Mouse (Mus musculus) neural tube, embryonic 15.5 days (tissue): ENCODE results near the gene A930004D18Rik. TPM values are rescaled to one million over a fixed set of nuclear protein-coding genes. Genes with fewer than 3 reads are reported as not detected.
"Not testable (repeated sequence)": the region's sequence is repeated elsewhere in the genome, so short reads cannot be mapped to it uniquely, and the experiment has no call there.

ENCODE experiments used
- ATAC-seq: fragments of 200-750 bp; cut with Nextera tagmentation; 2 replicates; pipeline ENCODE4 v1.8.0; 2017; ENCODE audit warnings: mild to moderate bottlenecking, moderate TSS enrichment, moderate library complexity; ENCODE audit not compliant: low FRiP score
- H3K27ac ChIP-seq: fragments of 300-500 bp; sonication (generic); replicated peaks from 2 replicates; pipeline ENCODE4 v1.5.1; 2015; ENCODE audit warnings: mild to moderate bottlenecking, inconsistent platforms
- H3K27me3 ChIP-seq: fragments of 300-500 bp; sonication (generic); replicated peaks from 2 replicates; pipeline ENCODE4 v1.6.1; 2015; ENCODE audit warnings: inconsistent platforms
- H3K36me3 ChIP-seq: fragments of 300-500 bp; sonication (generic); 2 replicates; pipeline ENCODE4 v1.6.1; 2015; ENCODE audit warnings: inconsistent platforms
- H3K4me1 ChIP-seq: fragments of 300-500 bp; sonication (generic); 2 replicates; pipeline ENCODE4 v1.6.1; 2015; ENCODE audit warnings: inconsistent platforms
- H3K4me2 ChIP-seq: fragments of 300-500 bp; sonication (generic); 2 replicates; pipeline ENCODE4 v1.6.1; 2015; ENCODE audit warnings: inconsistent platforms, mild to moderate bottlenecking, moderate library complexity
- H3K4me3 ChIP-seq: fragments of 300-500 bp; sonication (generic); replicated peaks from 2 replicates; pipeline ENCODE4 v1.5.1; 2015; ENCODE audit warnings: mild to moderate bottlenecking, inconsistent platforms
- H3K9ac ChIP-seq: fragments of 300-500 bp; sonication (generic); replicated peaks from 2 replicates; pipeline ENCODE4 v1.6.1; 2015; ENCODE audit warnings: mild to moderate bottlenecking, inconsistent platforms
- H3K9me3 ChIP-seq: fragments of 300-500 bp; sonication (generic); replicated peaks from 2 replicates; pipeline ENCODE4 v1.6.1; 2016; ENCODE audit warnings: inconsistent platforms
- WGBS: fragments of 180-500 bp; shearing (Covaris S2); methylation state at CpG from one replicate; pipeline ENCODE4 v1.1.7; 2015; ENCODE audit warnings: mixed read lengths; 5-methylcytosine and 5-hydroxymethylcytosine counted together
- microRNA-seq: library from miRNA; unstranded; fragments of <30 nt; microRNA quantifications from one replicate; pipeline ENCODE4, GENCODE M21; 2017
- polyA plus RNA-seq: library from polyadenylated mRNA; unstranded; fragments of >200 nt; fragmentation: Nextera tagmentation; extraction: Ambion mirVana; gene quantifications from 2 replicates; pipeline ENCODE4 v1.2.1, GENCODE M21; 2015

Gene A930004D18Rik
- polyA plus RNA-seq, 1 experiment from 2014 or later = 13.1 TPM

GRCm38 (mm10) chr2:17978706-17979105 is 58.8 kb downstream of the A930004D18Rik start:
- Histone ChIP-seq H3K4me1 (no peaks in the 10 kb centered on the region), H3K4me2 (no peak overlapping the region), H3K4me3 (no peak overlapping the region), H3K36me3 (no peaks in the 10 kb centered on the region), H3K27ac (no peak overlapping the region), H3K27me3 (no peaks in the 10 kb centered on the region), H3K9ac (no peak overlapping the region), H3K9me3 (no peaks in the 10 kb centered on the region)
- ATAC-seq = no peak
- WGBS = 92% methylated on average over 6 of the region's 6 CpGs

GRCm38 (mm10) chr2:17978251-17978650 is 59.3 kb downstream of the A930004D18Rik start:
- H3K4me3 ChIP-seq, H3K4me2 ChIP-seq, H3K4me1 ChIP-seq, H3K36me3 ChIP-seq, H3K27me3 ChIP-seq, H3K9me3 ChIP-seq, H3K9ac ChIP-seq, H3K27ac ChIP-seq, ATAC-seq: not testable (repeated sequence)
- 97% methylated on average over 7 of the region's 7 CpGs for WGBS

- H3K9me3 ChIP-seq, H3K4me3 ChIP-seq, H3K27me3 ChIP-seq, H3K27ac ChIP-seq, H3K9ac ChIP-seq, H3K4me2 ChIP-seq, H3K36me3 ChIP-seq, H3K4me1 ChIP-seq, ATAC-seq: not testable (repeated sequence)
Measured at GRCm38 (mm10) chr2:17977645-17978044, 59.9 kb downstream of the A930004D18Rik start.

GRCm38 (mm10) chr2:17975601-17976327 is 61.8 kb downstream of the A930004D18Rik start:
- no peaks in the 10 kb centered on the region for H3K27me3 ChIP-seq
- H3K36me3 ChIP-seq = no peaks in the 10 kb centered on the region
- no peaks in the 10 kb centered on the region for H3K4me1 ChIP-seq
- no peak for ATAC-seq
- no peak overlapping the region for H3K4me2 ChIP-seq
- no peak overlapping the region for H3K4me3 ChIP-seq
- 69% methylated on average over 4 of the region's 4 CpGs for WGBS
- no peaks in the 10 kb centered on the region for H3K9me3 ChIP-seq
- H3K27ac ChIP-seq = no peak overlapping the region
- no peak overlapping the region for H3K9ac ChIP-seq

Small RNA genes within 50 kb of the gene (microRNA-seq; reads per million reads assigned to microRNA genes)
- 1.2 reads per million for gene Mir7655

Other genes with a start within 250 kb of the A930004D18Rik start
- gene H2al2a, start 40.8 kb downstream of the A930004D18Rik start, polyA plus RNA-seq = not detected in 2 replicates
- gene Skida1, start 11.3 kb upstream of the A930004D18Rik start, polyA plus RNA-seq = 3.8 and 5.2 TPM in 2 replicates
- 46.2 and 57.7 TPM in 2 replicates for gene Mllt10, start 17.5 kb upstream of the A930004D18Rik start, polyA plus RNA-seq